ENCODE assay signal across 8 mouse cellular contexts in the genomic region with DNA sequence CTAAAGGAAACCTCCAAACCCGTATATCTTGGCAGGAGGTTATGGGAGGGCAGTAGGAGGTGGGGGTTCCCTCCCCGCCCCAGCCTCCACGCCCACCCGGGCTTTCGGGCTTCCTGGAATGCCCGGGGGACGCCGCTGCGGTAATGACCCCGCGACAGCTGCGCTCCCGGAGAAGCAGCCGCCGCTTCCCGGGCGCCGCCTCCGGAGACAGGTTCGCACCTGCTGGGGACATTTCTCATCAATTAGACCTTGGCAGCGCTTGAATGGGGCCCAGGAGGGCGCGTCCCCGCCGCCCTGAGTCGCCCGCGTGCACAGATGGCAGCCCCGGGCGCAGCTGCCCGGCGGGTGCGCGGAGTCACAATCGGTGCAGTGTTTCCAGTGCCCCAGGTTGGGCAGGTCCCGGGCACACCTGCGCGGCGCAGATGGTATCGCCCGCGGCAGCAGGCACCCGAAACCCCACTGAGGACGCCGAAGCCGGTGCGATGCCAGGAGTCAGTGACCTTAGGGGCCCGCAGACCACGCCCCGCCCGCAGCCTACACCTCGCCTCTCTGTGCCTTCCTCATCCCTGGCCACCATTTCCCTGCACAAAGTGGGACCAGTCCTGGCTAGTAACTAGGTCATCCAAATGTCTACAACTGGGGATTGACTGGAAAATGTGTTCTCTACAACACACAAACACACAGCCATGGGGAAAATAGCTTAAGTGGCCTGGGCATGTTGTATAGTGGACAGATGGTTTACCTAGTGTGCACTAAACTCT. TPM values are rescaled to one million over a fixed set of nuclear protein-coding genes. Genes with fewer than 3 reads are reported as not detected.
DNase-seq lines count a peak whose midpoint lies in the region; ATAC-seq lines count a peak whose summit lies in the region.

No protein-coding gene starts in this region.

- peak overlapping the region; percentile 58 for H3K9ac ChIP-seq in forebrain, embryonic 14.5 days (ENCODE audit: low read length)
- H3K9ac ChIP-seq in lung, embryonic 15.5 days, result peak overlapping the region; percentile 13; the same call in 1 of the 2 replicates

- WGBS in forebrain, embryonic 14.5 days, result 1% methylated on average over 48 of the region's 52 CpGs
- 2% methylated on average over 52 of the region's 52 CpGs for WGBS in lung, embryonic 15.5 days

- peak overlapping the region; percentile 44; the same call in 1 of the 2 replicates for H3K27ac ChIP-seq in forebrain, embryonic 14.5 days (ENCODE audit: low read depth, low read length)
- no peak overlapping the region for H3K27ac ChIP-seq in lung, embryonic 15.5 days

- ATAC-seq in forebrain, embryonic 14.5 days, result peak; percentile 83
- ATAC-seq in lung, embryonic 15.5 days (ENCODE audit: borderline replicate concordance, extremely low read depth, low FRiP score, low TSS enrichment), result no peak

- H3K4me3 ChIP-seq in forebrain, embryonic 14.5 days (ENCODE audit: low read depth, low read length), result peak overlapping the region; percentile 32
- peak overlapping the region; percentile 35 for H3K4me3 ChIP-seq in lung, embryonic 15.5 days

- H3K9me3 ChIP-seq in forebrain, embryonic 14.5 days (replicated peaks; ENCODE audit: control insufficient read depth, low read length), result no peaks in the 10 kb centered on the region
- no peaks in the 10 kb centered on the region for H3K9me3 ChIP-seq in lung, embryonic 15.5 days

- no peaks in the 10 kb centered on the region for H3K36me3 ChIP-seq in forebrain, embryonic 14.5 days (ENCODE audit: control insufficient read depth, insufficient read depth, low read length)
- H3K36me3 ChIP-seq in lung, embryonic 15.5 days, result no peaks in the 10 kb centered on the region

- no peaks in the 10 kb centered on the region for H3K27me3 ChIP-seq in forebrain, embryonic 14.5 days (replicated peaks; ENCODE audit: control insufficient read depth, insufficient read depth, low read length)
- peaks cover 40% of the 10 kb centered on the region for H3K27me3 ChIP-seq in lung, embryonic 15.5 days

- peak; percentile 53 for DNase-seq in embryo, embryonic 10 days (ENCODE audit: low spot score)
- DNase-seq in embryo, embryonic 9.5 days (ENCODE audit: extremely low spot score), result no peak
- DNase-seq in brain, adult 2 months (ENCODE audit: low read depth, low spot score), result peak; percentile 57
- peak; percentile 77 for DNase-seq in forebrain, embryonic 14.5 days (ENCODE audit: low spot score)
- DNase-seq in kidney, adult 9 months, result peak; percentile 33
- peak; percentile 19 for DNase-seq in retina, postnatal 7 days (ENCODE audit: low read depth, low spot score)
- DNase-seq in layer of hippocampus, adult 11-12 months (ENCODE audit: low spot score), result no peak

- peak overlapping the region; percentile 75 for H3K4me2 ChIP-seq in forebrain, embryonic 14.5 days (ENCODE audit: low read length)
- H3K4me2 ChIP-seq in lung, embryonic 15.5 days, result peak overlapping the region; percentile 72

- H3K4me1 ChIP-seq in forebrain, embryonic 14.5 days (ENCODE audit: control insufficient read depth, insufficient read depth, low read length), result peaks cover 10% of the 10 kb centered on the region
- H3K4me1 ChIP-seq in lung, embryonic 15.5 days, result 0 out of 2 replicates have a peak, but pooled peaks cover 6% of the 10 kb centered on the region

RNA-seq across cellular contexts. Expression of a gene that starts 31.4 kb away (rescaled TPM):
- 4.2 and 4.6 TPM in 2 replicates for polyA plus RNA-seq in forebrain, embryonic 14.5 days (2014; fragmentation: Nextera tagmentation; extraction: Ambion mirVana)
- 2.2 and 3.2 TPM in 2 replicates for polyA plus RNA-seq in lung, embryonic 15.5 days (2015; fragmentation: Nextera tagmentation; extraction: Ambion mirVana)

RNA-seq across cellular contexts. Expression of a gene that starts 59.9 kb away (rescaled TPM):
- 1.2 and 1.8 TPM in 2 replicates for polyA plus RNA-seq in forebrain, embryonic 14.5 days (2014; fragmentation: Nextera tagmentation; extraction: Ambion mirVana)
- 12.3 and 12.5 TPM in 2 replicates for polyA plus RNA-seq in lung, embryonic 15.5 days (2015; fragmentation: Nextera tagmentation; extraction: Ambion mirVana)

Comparison
In these comparisons a context has a peak if more than half of its experiments do, and no peak if none do; other contexts are left out.
1. DNase-seq: peak in embryo, embryonic 10 days (single experiment), brain, adult 2 months (single experiment), forebrain, embryonic 14.5 days (single experiment), kidney, adult 9 months (single experiment) and retina, postnatal 7 days (single experiment); none in embryo, embryonic 9.5 days (single experiment) and layer of hippocampus, adult 11-12 months (single experiment).